Mouse (Mus musculus) ovary, postnatal 10 days (tissue): Measurements from ENCODE around the gene AU022751.
"Not testable (repeated sequence)": the region's sequence is repeated elsewhere in the genome, so short reads cannot be mapped to it uniquely, and the experiment has no call there.

Experiments used
- DNase-seq: peaks from one replicate; pipeline ENCODE4 v3.0.0; 2022; ENCODE audit warnings: low spot score

AU022751 gene

DNA sequence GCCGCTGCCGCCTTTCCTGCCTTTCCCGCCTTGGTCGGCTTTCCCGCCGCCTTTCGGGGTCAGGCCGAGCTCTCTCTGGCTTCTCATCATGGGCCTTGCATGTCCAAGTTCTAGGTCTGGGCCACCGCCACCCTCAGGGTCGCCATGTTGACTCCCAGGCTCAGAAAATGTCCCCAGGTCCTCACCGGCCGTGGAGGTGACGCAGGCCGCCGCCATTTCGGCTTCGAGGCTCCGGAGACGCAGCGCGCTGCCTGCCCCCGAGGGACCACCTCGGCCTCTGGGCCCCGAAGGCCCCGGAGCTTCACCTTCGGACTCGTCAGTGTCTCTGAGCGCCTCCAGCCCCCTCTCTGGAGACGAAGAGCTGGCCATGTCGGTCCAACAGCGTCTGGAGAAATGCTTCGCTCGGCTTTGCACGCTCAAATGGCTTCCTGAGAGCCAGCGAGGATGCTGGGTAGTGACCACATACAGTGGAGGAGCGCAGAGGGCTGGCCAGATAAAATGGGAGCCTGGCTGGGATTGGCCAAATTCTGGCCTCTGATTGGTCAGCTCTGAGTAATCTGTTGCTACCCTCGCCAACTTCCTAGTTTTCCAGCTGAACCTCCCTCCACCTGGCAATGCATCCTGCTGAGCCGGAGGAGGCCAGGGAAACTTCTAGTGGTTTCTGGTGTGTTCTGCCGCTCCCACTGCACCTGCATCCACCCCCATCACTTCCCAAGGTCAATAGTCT, at the start of gene AU022751:
AU022751 (minus strand) TSS at position 466 of the 727 bp plus-strand sequence.
- no peak for DNase-seq

- no peak for DNase-seq
Observed at GRCm38 (mm10) chrX:6091996-6092757, 9.0 kb upstream of the AU022751 start.

- DNase-seq: no peak
Observed at GRCm38 (mm10) chrX:6091547-6091946, 8.3 kb upstream of the AU022751 start.

DNA sequence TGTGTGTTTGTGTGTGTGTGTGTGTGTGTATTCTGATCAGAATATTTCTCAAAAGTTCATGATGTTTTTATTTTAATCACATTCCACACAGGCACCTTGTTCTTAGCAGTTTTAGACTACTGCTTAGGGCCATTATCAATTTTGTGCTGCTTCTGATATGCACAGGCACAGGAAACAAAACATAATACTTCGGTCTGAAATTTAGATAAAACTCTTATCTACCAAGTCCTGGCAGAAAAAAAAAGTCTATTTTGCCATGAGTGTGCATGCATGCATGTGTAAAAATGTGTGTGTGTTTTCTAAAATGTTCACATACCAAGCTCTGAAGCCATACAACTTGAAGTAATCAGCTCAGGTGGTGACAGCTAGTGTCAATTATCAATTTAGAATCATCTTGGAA, 21.7 kb downstream of the AU022751 start:
- no peak for DNase-seq

- not testable (repeated sequence) for DNase-seq
Observed at GRCm38 (mm10) chrX:6047936-6048614, 35.1 kb downstream of the AU022751 start.

GRCm38 (mm10) chrX:6047066-6047935, 35.9 kb downstream of the AU022751 start, which contains the start of gene Nudt11:
Gene Nudt11, plus strand, starts transcription at chrX:6047453.
- peak; percentile 2 for DNase-seq
